ENCODE assay signal across 8 mouse cellular contexts in the genomic region with DNA sequence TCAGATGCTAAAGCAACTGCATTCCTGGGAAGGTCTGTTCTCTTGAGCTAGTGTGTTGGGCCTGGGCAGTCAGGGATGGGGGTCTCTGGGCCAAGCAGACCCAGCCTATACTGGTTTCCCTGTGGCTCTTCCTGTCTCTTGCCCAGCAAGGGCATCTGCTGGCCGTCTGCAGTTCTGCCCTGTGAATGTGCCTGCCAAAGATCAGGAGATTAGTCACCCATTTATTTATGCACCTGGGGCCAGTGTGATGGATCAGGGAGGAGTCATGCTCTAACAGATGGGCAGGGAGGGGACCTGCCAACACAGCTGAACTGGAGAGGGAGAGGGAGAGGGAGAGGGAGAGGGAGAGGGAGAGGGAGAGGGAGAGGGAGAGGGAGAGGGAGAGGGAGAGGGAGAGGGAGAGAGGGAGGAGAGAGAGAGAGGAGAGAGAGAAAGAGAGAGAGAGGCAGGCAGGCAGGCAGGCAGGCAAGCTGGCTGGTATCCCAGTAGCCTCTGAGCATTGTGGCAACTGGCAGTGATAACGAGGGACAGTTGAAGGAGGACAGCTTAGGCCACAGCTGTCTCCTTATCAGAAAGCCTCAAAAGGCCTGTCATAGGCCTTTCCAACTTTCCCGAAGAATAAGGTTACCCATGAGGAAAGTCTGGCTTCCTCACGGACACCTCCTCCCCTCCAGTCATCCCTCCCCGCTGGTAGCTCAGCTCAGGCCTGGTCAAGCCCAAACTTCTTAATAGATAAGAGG. TPM values are rescaled to one million over a fixed set of nuclear protein-coding genes. Genes with fewer than 3 reads are reported as not detected.
DNase-seq lines count a peak whose midpoint lies in the region; ATAC-seq lines count a peak whose summit lies in the region.

No protein-coding gene starts in this region.

- no peak overlapping the region for H3K9ac ChIP-seq in limb, embryonic 15.5 days

- H3K4me1 ChIP-seq in limb, embryonic 15.5 days: peaks cover 18% of the 10 kb centered on the region
- H3K4me1 ChIP-seq in limb, embryonic 10.5 days: peaks cover 20% of the 10 kb centered on the region

- DNase-seq in limb, embryonic 10.5 days (ENCODE audit: low spot score): no peak
- peak; percentile 73 for DNase-seq in cerebellum, adult 8-10 months
- DNase-seq in gastrocnemius, postnatal 14 days: peak; percentile 54
- DNase-seq in frontal cortex, postnatal 14 days (ENCODE audit: low spot score in 2 of 2): no peak
- no peak for DNase-seq in left cerebral cortex, adult 18-20 months (ENCODE audit: low spot score in 2 of 2)

- intact Hi-C loops in gastrocnemius, postnatal 14 days (cut with DNase I; ENCODE audit: low total_unique reads): no loop called here

- H3K36me3 ChIP-seq in limb, embryonic 15.5 days: peaks cover 56% of the 10 kb centered on the region
- H3K36me3 ChIP-seq in limb, embryonic 10.5 days: peaks cover 57% of the 10 kb centered on the region

- peak overlapping the region; percentile 71 for H3K27ac ChIP-seq in limb, embryonic 15.5 days
- H3K27ac ChIP-seq in limb, embryonic 10.5 days: no peak overlapping the region

- peaks cover 15% of the 10 kb centered on the region for H3K27me3 ChIP-seq in limb, embryonic 15.5 days
- peaks cover 33% of the 10 kb centered on the region for H3K27me3 ChIP-seq in limb, embryonic 10.5 days (ENCODE audit: low read depth, poor library complexity, severe bottlenecking)

- H3K4me2 ChIP-seq in limb, embryonic 15.5 days: no peak overlapping the region

- no peak for ATAC-seq in limb, embryonic 15.5 days (ENCODE audit: insufficient number of reproducible peaks, low FRiP score, low TSS enrichment, low read depth)
- peak; percentile 62 for ATAC-seq in megakaryocyte-erythroid progenitor cell, adult 5-6 weeks (replicated peaks; ENCODE audit: low FRiP score, low TSS enrichment, poor library complexity, severe bottlenecking)
- no peak for ATAC-seq in erythroid progenitor cell, adult 5-6 weeks (replicated peaks; ENCODE audit: low FRiP score, poor library complexity, severe bottlenecking)

- no peak overlapping the region for H3K4me3 ChIP-seq in limb, embryonic 15.5 days
- no peak overlapping the region for H3K4me3 ChIP-seq in limb, embryonic 10.5 days

- 37% methylated on average over 5 of the region's 5 CpGs for WGBS in limb, embryonic 15.5 days
- WGBS in limb, embryonic 10.5 days: 45% methylated on average over 5 of the region's 5 CpGs

- no peaks in the 10 kb centered on the region for H3K9me3 ChIP-seq in limb, embryonic 15.5 days
- no peaks in the 10 kb centered on the region for H3K9me3 ChIP-seq in limb, embryonic 10.5 days (replicated peaks)

RNA-seq across cellular contexts. Expression of gene Pi16, which starts 13.4 kb away (rescaled TPM):
- polyA plus RNA-seq in limb, embryonic 15.5 days (2015; fragmentation: Nextera tagmentation; extraction: Ambion mirVana): 6.5 and 8.0 TPM in 2 replicates
- polyA plus RNA-seq in limb, embryonic 10.5 days (2016; fragmentation: Nextera tagmentation; extraction: Ambion mirVana): 0.34 and 0.35 TPM in 2 replicates
- total RNA-seq in gastrocnemius, postnatal 14 days (2021): 10 to 100 TPM; 25.4 to 37.9 TPM
- 0.32 TPM in 1 of 2 replicates, not detected in the other for total RNA-seq in megakaryocyte-erythroid progenitor cell, adult 5-6 weeks (2014; fragmentation: Nextera tagmentation)
- not detected in 2 replicates for total RNA-seq in megakaryocyte-erythroid progenitor cell, adult 5-6 weeks (2017)
- 1.1 and 1.3 TPM in 2 replicates for total RNA-seq in erythroid progenitor cell, adult 5-6 weeks (2015; ENCODE audit: low replicate concordance)
- total RNA-seq in erythroid progenitor cell, adult 5-6 weeks (2017; ENCODE audit: low replicate concordance): 3.4 and 3.7 TPM in 2 replicates
- total RNA-seq in left cerebral cortex, adult 18-20 months (2021): 1 to 10 TPM; 1.4 to 2.0 TPM

RNA-seq across cellular contexts. Expression of gene Mtch1, which starts 16.9 kb away (rescaled TPM):
- polyA plus RNA-seq in limb, embryonic 15.5 days (2015; fragmentation: Nextera tagmentation; extraction: Ambion mirVana): 267 and 334 TPM in 2 replicates
- polyA plus RNA-seq in limb, embryonic 10.5 days (2016; fragmentation: Nextera tagmentation; extraction: Ambion mirVana): 234 and 286 TPM in 2 replicates
- 100 to 1,000 TPM; 141 to 160 TPM for total RNA-seq in gastrocnemius, postnatal 14 days (2021)
- 86.6 and 105 TPM in 2 replicates for total RNA-seq in megakaryocyte-erythroid progenitor cell, adult 5-6 weeks (2014; fragmentation: Nextera tagmentation)
- 31.9 and 32.4 TPM in 2 replicates for total RNA-seq in megakaryocyte-erythroid progenitor cell, adult 5-6 weeks (2017)
- total RNA-seq in erythroid progenitor cell, adult 5-6 weeks (2015; ENCODE audit: low replicate concordance): 32.1 and 42.3 TPM in 2 replicates
- 12.3 and 31.1 TPM in 2 replicates for total RNA-seq in erythroid progenitor cell, adult 5-6 weeks (2017; ENCODE audit: low replicate concordance)
- 100 to 1,000 TPM; 592 to 615 TPM for total RNA-seq in left cerebral cortex, adult 18-20 months (2021)

RNA-seq across cellular contexts. Expression of gene Fgd2, which starts 29.9 kb away (rescaled TPM):
- 8.5 and 9.7 TPM in 2 replicates for polyA plus RNA-seq in limb, embryonic 15.5 days (2015; fragmentation: Nextera tagmentation; extraction: Ambion mirVana)
- polyA plus RNA-seq in limb, embryonic 10.5 days (2016; fragmentation: Nextera tagmentation; extraction: Ambion mirVana): 6.4 and 6.7 TPM in 2 replicates
- 1 to 10 TPM; 1.6 to 1.8 TPM for total RNA-seq in gastrocnemius, postnatal 14 days (2021)
- total RNA-seq in megakaryocyte-erythroid progenitor cell, adult 5-6 weeks (2014; fragmentation: Nextera tagmentation): 3.1 and 3.4 TPM in 2 replicates
- total RNA-seq in megakaryocyte-erythroid progenitor cell, adult 5-6 weeks (2017): 2.7 and 6.0 TPM in 2 replicates
- 4.0 and 6.3 TPM in 2 replicates for total RNA-seq in erythroid progenitor cell, adult 5-6 weeks (2015; ENCODE audit: low replicate concordance)
- 0.98 and 5.0 TPM in 2 replicates for total RNA-seq in erythroid progenitor cell, adult 5-6 weeks (2017; ENCODE audit: low replicate concordance)
- total RNA-seq in left cerebral cortex, adult 18-20 months (2021): 1 to 10 TPM; 5.0 to 6.0 TPM

Comparison
In these comparisons a context has a peak if more than half of its experiments do, and no peak if none do; other contexts are left out.
1. DNase-seq: peak in cerebellum, adult 8-10 months (single experiment) and gastrocnemius, postnatal 14 days (single experiment); none in limb, embryonic 10.5 days (single experiment), frontal cortex, postnatal 14 days (0 of 2) and left cerebral cortex, adult 18-20 months (0 of 2).
2. RNA of gene Pi16, which starts 13.4 kb away (total RNA-seq): 25.4 to 37.9 TPM in gastrocnemius, postnatal 14 days; 1.1 to 3.7 TPM in erythroid progenitor cell, adult 5-6 weeks, 1.4 to 2.0 TPM in left cerebral cortex, adult 18-20 months and 0.32 TPM in megakaryocyte-erythroid progenitor cell, adult 5-6 weeks; every median in the first group is over 4 times any median in the second.